Mouse (Mus musculus): ENCODE data around the gene Tfdp2. TPM values are rescaled to one million over a fixed set of nuclear protein-coding genes. Genes with fewer than 3 reads are reported as not detected.
A peak's percentile ranks its signal among the peaks of the same experiment; 100 is the strongest.

Tfdp2 gene
- total RNA-seq, 2 experiments from 2014 or later, result 32.0 to 33.1 TPM

DNA sequence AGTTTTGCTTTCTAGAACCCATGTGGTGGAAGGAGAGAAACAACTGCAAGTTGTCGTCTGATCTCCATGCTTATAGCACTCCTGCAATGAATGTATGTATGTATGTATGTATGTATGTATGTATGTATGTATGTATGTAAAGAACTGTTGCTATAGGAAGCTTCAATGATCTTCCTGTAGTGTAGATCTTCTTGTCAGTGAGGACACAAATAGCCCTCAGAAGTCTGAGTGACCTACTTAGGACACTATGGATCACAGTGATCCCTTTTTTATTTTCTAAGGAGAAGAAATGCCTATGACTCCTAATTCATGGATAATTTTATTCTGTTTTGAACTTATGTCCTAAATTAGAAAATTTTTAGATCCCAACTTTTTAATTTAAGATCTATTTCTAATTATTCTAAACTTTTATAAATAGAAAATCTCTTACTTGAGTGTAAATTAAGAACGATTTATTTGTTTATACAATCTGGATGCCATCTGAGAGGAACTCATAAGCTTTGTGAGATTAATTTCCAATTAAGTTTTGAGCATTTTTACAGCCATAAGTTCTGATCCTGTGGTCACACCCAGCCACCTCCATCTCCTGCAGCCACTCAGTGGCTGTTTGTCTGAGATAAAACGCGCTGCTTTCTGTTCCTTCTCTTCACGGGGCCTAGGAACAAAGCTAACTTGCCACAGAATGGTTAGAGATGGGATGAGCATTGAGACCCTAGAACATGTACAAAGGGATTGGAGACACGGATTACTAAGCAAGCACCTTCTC is 70.9 kb downstream of the Tfdp2 start:
- no peak for TF ChIP-seq CTCF (IDR thresholded peaks at IDR 0.05)
- intact Hi-C loops (cut with DNase I), result no loop called here
- no peak for DNase-seq (ENCODE audit: extremely low spot score in 1 of 2, low spot score in 2 of 2)
- H3K27ac ChIP-seq, result no peak overlapping the region
- H3K4me3 ChIP-seq, result no peak overlapping the region

DNA sequence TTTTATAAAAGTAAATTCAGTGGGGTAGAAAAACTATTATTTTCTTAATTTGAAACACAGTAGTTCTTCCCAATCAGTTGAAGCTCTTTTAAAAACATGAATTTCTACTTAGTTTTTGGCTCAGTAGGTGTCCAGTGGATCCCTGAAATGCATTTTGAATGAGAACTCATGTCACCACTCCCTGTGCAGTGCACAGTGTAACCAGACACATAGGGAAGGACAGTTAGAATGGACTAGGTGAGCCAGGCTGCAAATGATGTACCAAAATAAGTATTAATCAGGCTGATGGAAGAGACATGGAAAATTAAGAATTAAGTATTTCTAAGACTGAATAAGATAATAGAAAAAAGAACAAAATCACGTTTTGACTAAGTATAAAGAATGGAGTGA is 71.5 kb downstream of the Tfdp2 start:
- Histone ChIP-seq H3K4me3 (no peak overlapping the region), H3K27ac (no peak overlapping the region)
- intact Hi-C loops (cut with DNase I), result no loop called here
- TF ChIP-seq CTCF (IDR thresholded peaks at IDR 0.05), result no peak
- DNase-seq (ENCODE audit: extremely low spot score in 1 of 2, low spot score in 2 of 2), result no peak

DNA sequence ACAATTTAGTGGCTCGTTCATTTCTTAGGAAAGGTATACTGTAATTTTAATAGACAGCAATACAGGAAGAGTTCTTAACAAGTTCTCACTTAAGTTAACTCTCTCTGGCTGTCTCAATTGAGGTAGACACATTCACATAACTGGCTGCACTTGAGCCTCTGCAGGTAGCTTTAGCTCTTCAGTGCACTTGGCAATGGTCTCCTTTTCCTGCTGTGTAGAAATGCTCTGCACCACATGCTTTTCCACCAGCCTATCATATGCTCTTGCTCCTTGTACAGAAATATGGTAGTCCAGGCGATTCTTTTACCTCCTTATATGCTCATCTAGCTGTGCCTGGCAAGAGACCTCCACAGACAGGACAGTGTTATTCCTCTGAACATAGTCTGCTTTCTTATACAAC is 73.7 kb downstream of the Tfdp2 start:
- Histone ChIP-seq H3K27ac (no peak overlapping the region), H3K4me3 (no peak overlapping the region)
- TF ChIP-seq CTCF (IDR thresholded peaks at IDR 0.05), result no peak
- intact Hi-C loops (cut with DNase I), result no loop called here
- no peak for DNase-seq (ENCODE audit: extremely low spot score in 1 of 2, low spot score in 2 of 2)

GRCm38 (mm10) chr9:96275543-96275942 is 79.5 kb downstream of the Tfdp2 start:
- H3K27ac ChIP-seq, result no peak overlapping the region
- no peak overlapping the region for H3K4me3 ChIP-seq
- TF ChIP-seq CTCF (IDR thresholded peaks at IDR 0.05), result no peak
- DNase-seq (ENCODE audit: extremely low spot score in 1 of 2, low spot score in 2 of 2), result no peak
- intact Hi-C loops (cut with DNase I), result no loop called here

GRCm38 (mm10) chr9:96281497-96281896 is 85.4 kb downstream of the Tfdp2 start:
- H3K4me3 ChIP-seq, result no peak overlapping the region
- intact Hi-C loops (cut with DNase I), result loop anchor here (5.0 kb wide), 1 partner anchor 211 kb away; no protein-coding TSS in a partner anchor
- TF ChIP-seq CTCF (IDR thresholded peaks at IDR 0.05), result peak; percentile 49
- no peak for DNase-seq (ENCODE audit: extremely low spot score in 1 of 2, low spot score in 2 of 2)
- no peak overlapping the region for H3K27ac ChIP-seq

GRCm38 (mm10) chr9:96282082-96282481 is 86.0 kb downstream of the Tfdp2 start:
- intact Hi-C loops (cut with DNase I), result loop anchor here (5.0 kb wide), 1 partner anchor 210 kb away; no protein-coding TSS in a partner anchor
- H3K27ac ChIP-seq, result no peak overlapping the region
- no peak for DNase-seq (ENCODE audit: extremely low spot score in 1 of 2, low spot score in 2 of 2)
- H3K4me3 ChIP-seq, result no peak overlapping the region
- no peak for TF ChIP-seq CTCF (IDR thresholded peaks at IDR 0.05)

- TF ChIP-seq CTCF (IDR thresholded peaks at IDR 0.05), result peak; percentile 58
- no peak for DNase-seq (ENCODE audit: extremely low spot score in 1 of 2, low spot score in 2 of 2)
- intact Hi-C loops (cut with DNase I), result loop anchor here (5.0 kb wide), 1 partner anchor 207 kb away; no protein-coding TSS in a partner anchor
- Histone ChIP-seq H3K27ac (no peak overlapping the region), H3K4me3 (no peak overlapping the region)
Measured at GRCm38 (mm10) chr9:96284916-96285315, 88.8 kb downstream of the Tfdp2 start.

DNA sequence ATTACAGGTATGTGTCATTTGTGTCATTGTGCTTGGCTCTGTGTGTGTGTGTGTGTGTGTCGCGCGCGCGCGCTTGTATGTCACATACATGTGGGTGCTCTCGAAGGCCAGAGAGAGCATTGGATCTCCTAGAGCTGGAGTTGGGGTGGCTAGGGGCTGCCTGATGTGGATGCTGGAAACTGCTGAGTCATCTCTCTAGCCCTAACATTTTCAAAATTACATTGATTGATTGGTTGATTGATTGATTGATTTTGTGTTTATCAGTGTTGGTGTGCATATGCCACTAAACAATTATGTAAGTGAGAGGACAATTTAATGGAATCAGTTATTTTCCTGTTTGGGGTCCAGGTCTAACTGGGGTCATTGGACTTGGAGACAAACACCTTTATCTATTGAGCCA is 96.1 kb downstream of the Tfdp2 start:
- H3K27ac ChIP-seq, result no peak overlapping the region
- DNase-seq (ENCODE audit: extremely low spot score in 1 of 2, low spot score in 2 of 2), result no peak
- no peak overlapping the region for H3K4me3 ChIP-seq
- TF ChIP-seq CTCF (IDR thresholded peaks at IDR 0.05), result no peak
- intact Hi-C loops (cut with DNase I), result no loop called here

DNA sequence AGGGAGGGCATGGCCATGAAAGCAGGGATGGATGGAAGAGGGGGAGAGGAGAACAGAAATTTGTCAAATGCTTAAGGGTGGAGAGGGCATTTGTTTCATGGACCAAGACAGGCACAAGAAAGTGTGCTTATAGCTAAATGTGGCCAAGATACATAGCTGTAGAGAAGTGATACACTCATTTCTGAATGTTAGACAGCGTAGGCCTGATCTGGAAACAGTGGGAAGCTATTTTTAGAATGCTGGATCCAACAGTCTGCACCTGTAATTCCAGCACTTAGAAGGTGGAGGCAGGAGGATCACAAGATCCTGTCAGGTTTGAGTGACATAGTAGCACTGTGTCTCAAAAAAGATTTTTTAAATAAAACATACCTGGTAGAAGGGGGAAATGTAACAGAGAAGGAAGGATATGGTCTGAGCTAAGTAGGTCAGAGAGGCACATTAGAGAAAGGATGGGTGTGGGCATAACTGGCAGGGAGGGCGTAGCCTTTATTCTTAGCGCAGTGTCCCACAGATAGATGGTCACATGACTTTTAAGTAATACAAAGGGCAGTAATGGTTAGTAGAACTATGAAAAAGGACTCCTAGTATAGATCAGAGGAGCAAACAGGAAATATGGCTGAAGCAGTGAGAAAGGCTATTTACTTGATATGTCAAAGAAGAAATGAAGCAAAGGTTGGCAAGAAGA is 103.4 kb downstream of the Tfdp2 start:
- no peak for DNase-seq (ENCODE audit: extremely low spot score in 1 of 2, low spot score in 2 of 2)
- intact Hi-C loops (cut with DNase I), result no loop called here
- H3K27ac ChIP-seq, result no peak overlapping the region
- H3K4me3 ChIP-seq, result no peak overlapping the region
- no peak for TF ChIP-seq CTCF (IDR thresholded peaks at IDR 0.05)

- TF ChIP-seq CTCF (IDR thresholded peaks at IDR 0.05), result no peak
- DNase-seq (ENCODE audit: extremely low spot score in 1 of 2, low spot score in 2 of 2), result no peak
- Histone ChIP-seq H3K4me3 (no peak overlapping the region), H3K27ac (no peak overlapping the region)
- intact Hi-C loops (cut with DNase I), result no loop called here
Measured at GRCm38 (mm10) chr9:96308816-96309215, 112.7 kb downstream of the Tfdp2 start.

GRCm38 (mm10) chr9:96312074-96312473 is 116.0 kb downstream of the Tfdp2 start:
- no peak for DNase-seq (ENCODE audit: extremely low spot score in 1 of 2, low spot score in 2 of 2)
- no peak for TF ChIP-seq CTCF (IDR thresholded peaks at IDR 0.05)
- H3K4me3 ChIP-seq, result no peak overlapping the region
- no peak overlapping the region for H3K27ac ChIP-seq
- intact Hi-C loops (cut with DNase I), result no loop called here

DNA sequence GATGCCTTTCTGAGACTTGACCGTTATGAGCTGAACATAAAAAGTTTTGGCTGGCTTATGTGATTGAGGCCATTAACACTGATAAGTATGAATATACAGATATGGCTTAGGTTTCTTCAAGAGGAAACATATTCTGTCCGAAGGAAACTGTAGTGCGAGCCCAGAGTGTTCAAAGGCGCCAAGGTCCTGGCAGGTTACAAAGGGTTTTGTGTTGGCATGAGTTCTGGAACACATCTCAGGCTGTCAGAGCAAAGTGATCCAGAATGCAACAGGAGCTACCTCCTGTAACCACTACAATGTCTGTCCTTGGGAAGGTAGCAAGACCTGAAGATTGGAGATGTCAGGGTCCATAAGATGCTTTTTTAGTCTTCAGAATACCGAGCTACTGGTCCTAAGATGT is 123.3 kb downstream of the Tfdp2 start:
- no peak overlapping the region for H3K4me3 ChIP-seq
- intact Hi-C loops (cut with DNase I), result no loop called here
- TF ChIP-seq CTCF (IDR thresholded peaks at IDR 0.05), result no peak
- H3K27ac ChIP-seq, result no peak overlapping the region
- DNase-seq (ENCODE audit: extremely low spot score in 1 of 2, low spot score in 2 of 2), result no peak
